Mouse (Mus musculus): ENCODE data around the gene Rpl19.

- no peak for TF ChIP-seq CTCF (IDR thresholded peaks at IDR 0.05; ENCODE audit: low read depth)
- TF ChIP-seq EP300 (IDR thresholded peaks at IDR 0.05; ENCODE audit: low read depth) = no peak
These were observed 28.3 kb upstream of the Rpl19 start for GRCm38 (mm10) chr11:97998074-97998793.
